Mouse (Mus musculus) lung, postnatal 0 days (tissue): Measurements from ENCODE around the gene Cdk4.

ENCODE experiments used
- CTCF ChIP-seq: IDR thresholded peaks from 2 replicates; pipeline ENCODE4 v1.5.1; 2016; ENCODE audit warnings: antibody characterized with exemption, mild to moderate bottlenecking
- EP300 ChIP-seq: IDR thresholded peaks from 2 replicates; pipeline ENCODE4 v1.6.1; 2016; ENCODE audit warnings: antibody characterized with exemption, mild to moderate bottlenecking, control low read depth

GRCm38 (mm10) chr10:127050119-127050474 lies 13.2 kb upstream of the Cdk4 start:
- no peak for TF ChIP-seq CTCF
- no peak for TF ChIP-seq EP300
